Mouse (Mus musculus) kidney, adult 18-20 months (tissue): Measurements from ENCODE around the gene Slc4a2.
A peak's percentile ranks its signal among the peaks of the same experiment; 100 is the strongest.

Experiments used
- DNase-seq: peaks from one replicate; pipeline ENCODE4 v3.0.0; 2021

The Slc4a2 gene

DNA sequence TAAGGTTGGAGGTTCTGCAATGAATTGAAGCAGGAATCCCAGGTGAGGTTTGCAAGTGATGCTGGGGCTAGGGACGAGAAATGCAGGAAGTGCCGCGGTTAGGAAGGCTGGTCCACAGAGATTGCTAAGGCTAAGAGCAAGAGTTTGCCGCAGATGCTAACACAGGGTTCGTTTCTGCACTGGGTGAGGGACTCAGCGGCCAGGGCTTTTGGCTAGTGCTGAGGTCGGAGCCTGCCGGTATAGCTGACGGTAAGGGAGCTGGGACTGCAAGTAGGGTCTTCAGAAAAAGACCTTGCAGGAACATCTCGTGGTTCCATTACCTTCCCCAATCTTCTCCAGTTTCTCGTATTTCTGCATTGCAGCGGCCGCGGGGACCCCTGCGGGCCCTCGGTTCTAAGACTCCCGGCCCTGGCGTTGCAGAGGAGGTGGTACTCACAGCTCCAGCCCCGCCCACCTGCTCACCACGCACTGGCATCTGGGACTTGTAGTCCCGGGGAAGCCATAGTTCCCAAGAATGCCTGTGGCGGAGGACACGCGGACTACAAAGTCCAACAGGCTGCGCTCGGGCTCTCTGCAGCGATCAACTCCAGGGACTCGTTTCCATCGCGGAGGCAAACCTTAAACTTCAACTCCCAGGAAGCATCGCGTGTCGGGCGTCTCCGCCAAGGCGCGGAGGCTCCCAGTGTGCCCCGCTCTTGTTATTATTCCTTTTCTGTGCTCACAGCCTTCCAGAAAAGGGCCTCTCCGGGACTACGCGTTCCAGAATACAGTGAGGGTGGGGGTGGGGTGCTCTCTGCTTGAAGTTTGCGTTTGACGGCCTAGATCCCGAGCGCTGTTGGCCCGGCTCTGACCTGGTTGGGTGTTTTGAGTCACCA, at the start of gene Slc4a2, which contains the start of gene Cdk5:
Gene Slc4a2 (plus strand): TSS at position 709 of the 875 bp plus-strand sequence.
Gene Cdk5 (minus strand): TSS at position 402 of the 875 bp plus-strand sequence.
- DNase-seq: peak; percentile 98

DNA sequence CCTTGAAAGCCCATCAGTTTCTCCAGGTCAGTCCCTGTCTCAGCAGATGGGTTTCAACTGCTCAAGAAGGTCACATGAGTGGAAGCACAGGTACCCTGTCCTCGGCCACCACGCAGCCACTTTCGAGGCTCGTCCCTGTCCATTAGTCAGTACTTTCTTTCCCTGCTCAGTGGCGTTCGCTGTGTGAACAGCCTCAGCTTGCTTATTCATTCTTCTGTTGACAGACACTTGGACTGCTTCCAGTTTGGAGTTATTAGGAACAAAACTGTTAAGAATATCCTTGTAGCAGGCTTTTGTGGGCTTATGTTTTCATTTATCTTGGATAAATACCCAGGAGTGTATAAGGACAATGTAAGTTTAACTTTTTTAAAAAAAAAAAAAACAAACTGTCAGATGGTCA, 49.4 kb upstream of the Slc4a2 start:
- no peak for DNase-seq

DNA sequence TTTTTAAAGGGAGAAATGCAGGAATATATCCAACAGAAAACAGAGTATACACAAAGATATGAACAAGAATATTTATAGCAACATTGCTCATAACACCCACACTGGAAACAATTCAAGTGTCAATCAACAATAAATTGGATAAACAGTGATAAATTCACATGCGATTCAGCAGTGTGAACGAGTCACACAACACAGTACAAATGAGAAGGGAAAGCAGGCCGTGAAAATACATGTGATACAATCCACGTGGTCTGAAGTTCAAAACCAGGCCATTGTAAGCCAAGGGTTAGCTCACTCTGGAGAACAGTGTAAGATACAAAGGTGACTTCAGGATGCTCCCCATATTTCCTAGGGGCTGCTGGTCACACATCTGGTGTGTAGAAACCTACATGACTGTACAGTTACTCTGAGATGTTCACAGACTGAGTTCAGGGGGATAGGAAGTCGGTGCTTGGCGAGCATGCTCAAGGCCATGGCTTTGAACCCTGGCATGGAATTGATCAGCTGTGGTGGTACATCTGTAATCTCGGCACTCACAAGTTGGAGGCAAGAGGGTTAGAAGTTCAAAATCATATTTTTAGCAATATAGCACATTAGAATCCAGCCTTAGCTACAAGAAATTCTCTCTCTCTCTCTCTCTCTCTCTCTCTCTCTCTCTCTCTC, 48.8 kb upstream of the Slc4a2 start:
- no peak for DNase-seq

DNA sequence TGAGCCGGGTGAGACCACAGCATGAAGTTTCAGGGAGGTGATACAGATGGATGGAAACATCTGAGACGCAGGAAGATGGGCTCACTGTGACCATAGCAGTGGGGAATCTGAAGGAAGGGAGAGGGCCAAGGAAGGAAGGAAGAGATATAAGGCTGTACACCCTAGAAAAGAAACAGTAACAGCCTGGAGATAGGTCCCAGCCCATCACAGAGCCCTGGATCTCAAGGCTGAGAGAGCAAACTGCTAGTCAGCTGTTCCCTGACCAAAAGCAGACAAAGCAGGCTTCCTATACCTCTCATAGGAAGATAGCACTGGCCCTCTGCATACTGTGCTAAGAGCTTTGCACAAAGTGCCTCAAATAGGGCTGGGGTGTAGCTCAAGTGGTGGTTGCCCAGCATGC, 44.9 kb upstream of the Slc4a2 start:
- no peak for DNase-seq

DNA sequence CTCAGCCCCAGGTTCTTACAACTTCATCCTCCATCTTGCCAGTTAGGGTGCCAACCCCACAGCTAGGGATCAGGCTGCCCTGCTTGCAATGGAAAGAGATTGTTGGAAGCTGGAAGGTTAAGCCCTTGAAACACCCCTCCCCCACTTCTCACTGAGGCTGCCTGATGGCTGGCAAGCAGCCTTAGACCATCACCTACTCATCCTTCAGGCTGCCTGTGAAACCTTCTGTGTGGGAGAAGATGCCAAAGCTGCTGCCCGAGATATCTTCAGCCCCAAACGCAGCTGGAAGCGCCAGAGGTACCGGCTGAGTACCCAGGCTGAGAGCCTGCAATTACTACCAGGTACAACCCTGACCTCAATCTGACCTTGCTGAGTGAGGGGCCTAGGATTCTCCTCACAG, 44.1 kb upstream of the Slc4a2 start:
- DNase-seq: no peak

DNA sequence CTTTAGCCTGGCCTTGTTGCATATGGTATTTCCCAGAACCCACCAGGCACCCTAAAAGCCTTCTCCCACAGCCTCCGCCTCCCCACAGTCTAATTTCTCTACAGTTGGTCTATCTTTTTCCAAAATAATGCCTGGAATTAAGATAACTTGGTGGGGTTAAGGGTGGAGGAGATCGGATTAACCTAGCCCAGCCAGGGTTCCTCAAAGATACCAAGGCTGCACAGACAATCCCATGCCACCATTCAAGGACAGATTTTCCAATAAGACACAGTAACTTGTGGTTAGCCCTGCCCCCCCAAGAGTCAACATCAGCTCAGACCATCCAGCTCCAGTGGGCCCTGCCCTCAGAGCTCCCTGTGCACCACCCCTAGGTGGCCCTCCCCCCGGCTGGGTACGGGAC, 43.1 kb upstream of the Slc4a2 start:
- DNase-seq: no peak

DNA sequence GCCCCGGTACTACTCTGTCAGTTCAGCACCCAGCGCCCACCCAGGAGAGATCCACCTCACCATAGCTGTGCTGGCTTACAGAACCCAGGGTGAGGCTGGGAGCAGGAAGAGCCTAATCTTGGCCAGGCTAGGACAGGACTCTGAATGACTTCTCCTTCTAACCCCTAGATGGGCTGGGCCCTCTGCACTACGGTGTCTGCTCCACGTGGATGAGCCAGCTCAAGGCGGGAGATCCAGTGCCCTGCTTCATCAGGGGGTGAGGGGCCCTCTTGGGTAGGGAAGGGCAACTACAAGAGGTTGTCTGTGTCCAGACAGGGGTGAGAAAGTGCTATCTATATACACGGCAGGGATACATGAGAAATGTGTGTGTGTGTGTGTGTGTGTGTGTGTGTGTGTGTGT, 42.2 kb upstream of the Slc4a2 start:
- DNase-seq: no peak

DNA sequence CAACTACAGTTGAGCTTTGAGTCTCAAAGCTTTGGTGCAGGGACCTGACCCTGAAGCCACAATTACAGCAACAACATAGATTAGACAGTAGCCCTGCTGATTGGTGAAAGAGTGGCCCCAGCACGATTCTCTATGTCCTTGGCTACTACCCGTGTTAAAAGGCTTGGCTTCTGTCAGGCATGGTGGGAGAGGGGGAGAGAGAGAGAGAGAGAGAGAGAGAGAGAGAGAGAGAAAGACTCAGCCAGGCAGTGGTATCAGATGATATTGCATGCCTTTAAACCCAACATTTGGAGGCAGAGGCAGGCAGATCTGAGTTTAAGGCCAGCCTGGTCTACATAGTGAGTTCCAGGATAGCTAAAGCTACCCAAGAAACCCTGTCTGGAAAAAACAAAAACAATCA, 41.6 kb upstream of the Slc4a2 start:
- no peak for DNase-seq

DNA sequence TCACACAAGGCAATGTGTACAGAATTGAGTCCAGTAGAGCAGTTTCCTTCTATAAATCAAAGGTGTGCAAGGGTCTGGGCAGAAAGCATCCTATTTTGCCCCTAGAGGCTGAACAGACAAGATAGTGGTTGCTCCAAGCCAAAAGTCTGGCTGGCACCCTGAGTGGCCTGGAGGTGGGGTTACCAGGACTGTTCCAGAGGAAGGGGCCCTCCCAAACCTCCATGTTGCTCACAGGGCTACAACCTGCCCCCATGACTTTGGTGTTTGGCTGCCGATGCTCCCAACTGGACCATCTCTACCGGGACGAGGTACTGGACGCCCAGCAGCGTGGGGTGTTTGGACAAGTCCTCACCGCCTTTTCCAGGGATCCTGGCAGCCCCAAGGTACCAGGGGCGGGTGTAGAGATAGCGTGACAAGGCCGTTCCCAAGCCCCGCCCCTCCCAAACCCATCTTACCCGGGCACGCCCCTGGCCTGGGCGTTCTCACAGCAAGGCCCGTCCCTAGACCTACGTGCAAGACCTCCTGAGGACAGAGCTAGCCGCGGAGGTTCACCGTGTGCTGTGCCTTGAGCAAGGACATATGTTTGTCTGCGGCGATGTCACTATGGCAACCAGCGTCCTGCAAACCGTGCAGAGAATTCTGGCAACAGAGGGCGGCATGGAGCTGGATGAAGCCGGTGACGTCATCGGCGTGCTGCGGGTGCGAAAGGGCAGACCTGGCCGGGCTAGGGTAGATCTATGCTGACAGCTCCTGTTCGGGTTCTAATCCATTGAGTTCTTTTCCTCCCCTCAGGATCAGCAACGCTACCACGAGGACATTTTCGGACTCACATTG, 40.4 kb upstream of the Slc4a2 start:
- DNase-seq: peak; percentile 89

DNA sequence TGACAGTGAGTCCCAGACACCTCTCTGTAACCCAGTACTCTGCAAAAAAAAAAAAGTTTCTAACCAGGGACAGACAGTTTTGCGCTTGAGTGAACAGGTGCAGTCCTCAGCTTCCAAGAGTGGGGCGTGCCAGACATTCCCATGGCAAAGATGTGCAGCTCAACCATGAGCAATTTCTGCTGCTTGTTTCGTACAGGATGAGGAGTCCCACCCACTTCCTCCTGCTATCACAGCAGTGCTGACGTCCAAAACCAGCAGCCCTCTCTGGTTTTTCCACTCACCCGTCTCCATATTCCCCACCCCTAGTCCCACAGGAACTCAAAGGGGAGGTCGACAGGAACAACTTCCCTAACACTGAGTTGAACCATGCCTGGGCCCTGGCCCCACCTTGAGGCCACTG, 39.2 kb upstream of the Slc4a2 start:
- peak; percentile 40 for DNase-seq

DNA sequence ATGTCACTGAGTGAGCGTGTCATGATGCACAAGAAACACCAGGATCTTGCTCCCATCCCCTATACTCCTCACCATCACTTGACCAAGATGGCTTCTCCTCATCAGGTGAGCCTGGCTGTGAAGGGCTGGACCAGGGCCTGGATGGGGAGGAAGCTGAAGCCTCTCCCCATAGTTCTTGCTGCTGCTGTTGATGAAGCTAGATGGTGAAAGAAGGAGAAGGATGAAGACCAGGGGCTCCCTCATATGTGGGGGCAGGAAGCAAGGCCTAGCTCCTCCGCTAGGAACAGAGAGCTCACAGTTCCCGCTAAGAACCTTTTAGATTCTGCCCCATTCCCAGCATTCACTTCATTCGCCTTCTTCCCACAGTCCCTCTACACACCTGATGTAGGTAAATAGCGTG, 38.3 kb upstream of the Slc4a2 start:
- no peak for DNase-seq

DNA sequence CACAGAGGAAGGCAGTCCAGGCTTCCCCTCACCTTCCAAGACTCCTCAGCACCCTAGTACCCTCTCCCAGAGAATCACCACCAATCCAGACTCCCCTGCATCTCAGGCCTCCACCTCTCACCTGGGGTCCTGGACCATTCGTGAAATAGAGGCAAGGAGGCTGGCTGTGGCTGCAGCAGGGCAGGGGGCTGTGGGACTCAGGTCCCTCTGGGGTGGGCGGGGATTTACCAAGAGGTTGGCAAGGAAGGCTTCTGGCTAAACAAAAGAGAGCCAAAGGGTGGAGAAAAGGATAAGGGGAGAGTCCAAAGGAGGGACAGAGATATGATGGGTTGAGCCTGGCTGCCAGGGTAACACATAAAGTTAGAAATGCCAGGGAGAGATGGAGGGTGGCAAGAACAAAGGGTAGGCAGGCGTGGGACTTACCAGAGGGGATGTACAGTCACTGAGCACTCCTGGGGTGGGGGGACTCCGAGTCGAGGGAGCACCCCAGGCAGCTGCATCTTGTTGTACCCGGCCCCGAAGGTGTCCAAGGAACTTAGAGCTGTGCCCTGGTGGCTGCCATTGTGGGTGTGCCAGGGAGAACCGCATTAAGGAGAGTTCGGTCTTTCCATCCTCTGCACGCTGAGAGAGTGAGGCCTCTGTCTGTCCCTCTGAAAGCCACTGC, 37.6 kb upstream of the Slc4a2 start:
- DNase-seq: no peak

DNA sequence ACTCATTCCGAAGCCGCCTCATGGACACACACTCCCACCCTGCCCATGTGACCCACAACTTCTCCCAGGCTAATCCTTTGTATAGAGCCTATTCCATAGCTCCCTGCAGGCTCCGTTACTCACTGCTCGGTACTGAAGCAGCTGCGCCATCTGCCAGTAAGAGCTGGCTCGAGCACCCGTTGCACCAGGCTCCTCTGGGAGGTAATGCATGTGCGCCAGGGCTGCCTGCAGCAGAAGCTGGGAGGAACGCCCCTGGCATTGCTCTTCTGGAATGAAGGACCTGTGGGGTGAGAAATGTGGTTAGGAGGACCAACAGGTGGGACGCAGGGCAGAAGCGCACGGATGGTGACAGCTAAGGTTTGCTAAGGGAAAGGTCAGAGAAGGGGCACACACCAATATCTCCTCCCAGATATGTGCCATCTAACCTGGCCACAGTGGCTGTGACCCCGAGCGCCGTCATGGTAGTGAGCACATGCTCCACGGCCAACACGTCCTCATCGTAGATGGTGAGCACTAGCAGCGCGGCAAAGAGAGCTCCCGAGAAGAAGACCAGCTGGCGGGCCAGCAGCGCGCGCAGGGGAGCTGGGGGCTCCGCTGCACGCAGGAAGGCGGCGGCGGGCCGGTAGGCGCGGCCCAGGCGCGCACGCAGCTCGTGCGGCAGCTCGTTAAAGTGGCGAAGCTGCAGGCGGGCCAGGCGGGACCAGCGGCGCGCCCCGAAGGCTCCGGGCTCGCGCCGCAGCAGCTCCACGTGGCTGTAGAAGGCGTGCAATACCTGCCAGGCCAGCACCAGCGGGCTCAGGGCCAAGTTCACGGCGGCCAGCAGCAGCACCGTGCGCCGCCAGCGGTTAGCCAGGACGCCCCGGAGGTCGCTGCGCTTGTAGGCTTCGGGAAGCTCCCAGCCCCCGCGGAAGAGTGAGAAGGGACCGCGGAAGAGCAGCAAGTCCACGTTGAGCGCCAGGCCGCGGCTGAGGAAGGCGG, 36.1 kb upstream of the Slc4a2 start:
- DNase-seq: peak; percentile 83

DNA sequence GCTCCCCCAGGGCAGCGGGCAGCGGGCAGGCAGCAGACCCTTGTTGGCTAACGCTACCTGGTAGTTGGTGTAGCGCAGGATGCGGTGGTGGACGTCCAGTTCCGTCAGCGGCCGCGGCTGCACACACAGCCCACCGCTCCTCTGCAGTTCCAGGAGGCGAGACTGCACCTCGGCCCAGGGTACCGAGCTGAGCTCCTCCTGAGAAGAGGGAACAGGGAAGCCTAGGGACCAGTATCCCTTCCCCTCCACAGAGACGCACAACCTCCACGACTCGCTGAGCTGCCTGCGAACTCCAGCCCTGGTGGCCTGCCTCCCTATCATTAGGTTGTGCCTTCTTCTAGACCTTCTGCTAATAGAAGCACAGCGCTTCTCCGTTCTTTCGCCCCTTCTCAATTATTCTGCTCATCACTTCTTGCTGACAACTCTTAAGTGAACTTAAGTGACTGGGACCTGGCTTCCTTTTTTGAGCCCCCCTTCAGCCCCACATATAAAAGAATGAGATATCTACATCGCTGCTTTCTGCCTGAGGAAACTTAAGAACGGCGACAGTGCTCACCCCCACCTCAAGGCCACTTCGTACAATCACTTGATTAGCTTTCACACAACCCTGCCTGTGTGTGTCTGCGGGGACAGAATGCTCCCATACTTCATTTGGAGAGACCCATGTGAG, 35.3 kb upstream of the Slc4a2 start:
- no peak for DNase-seq

DNA sequence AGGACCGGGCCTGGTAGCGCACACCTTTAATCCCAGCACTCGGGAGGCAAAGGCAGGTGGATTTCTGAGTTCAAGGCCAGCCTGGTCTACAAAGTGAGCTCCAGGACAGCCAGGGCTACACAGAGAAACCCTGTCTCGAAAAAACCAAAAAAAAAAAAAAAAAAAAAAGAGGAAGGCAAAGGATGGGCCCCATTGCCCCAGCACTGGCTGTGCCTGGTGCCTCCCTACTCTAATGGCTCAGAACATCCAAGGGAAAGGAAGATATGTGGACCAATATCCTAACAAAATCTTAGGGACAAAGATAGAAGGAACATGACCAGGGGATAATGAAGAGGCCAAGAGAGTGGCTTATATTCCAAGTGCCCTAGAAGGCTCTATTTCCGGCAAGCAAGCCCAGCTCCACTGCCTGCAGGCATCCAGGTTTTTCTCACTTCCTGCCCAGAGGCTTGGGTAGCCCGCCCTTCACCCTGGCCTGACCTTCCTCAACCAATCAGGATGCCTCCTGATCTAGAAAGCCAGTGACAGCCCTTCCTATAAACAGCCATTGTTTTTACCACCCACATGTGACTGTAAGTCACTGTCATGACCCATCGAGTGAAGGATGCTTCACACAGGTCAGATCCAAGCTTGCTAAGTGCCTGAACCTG, 34.5 kb upstream of the Slc4a2 start:
- DNase-seq: no peak

DNA sequence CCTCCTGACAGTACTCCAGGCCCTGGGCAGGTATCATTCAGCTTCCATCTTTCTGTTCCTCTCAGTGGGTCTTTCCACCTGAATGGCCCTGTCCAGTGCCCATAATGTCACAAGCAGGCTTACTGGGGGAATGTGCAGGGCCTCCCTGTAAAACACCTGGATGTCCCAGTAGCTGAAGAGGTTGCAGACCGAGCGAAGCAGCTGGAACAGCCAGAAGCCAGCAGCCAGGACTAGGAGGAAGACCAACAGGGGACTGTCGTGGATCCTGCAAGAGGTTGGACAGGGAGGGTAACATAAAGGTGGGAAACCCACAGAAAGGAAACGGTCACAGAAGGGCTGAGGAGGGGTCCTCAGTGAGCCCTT, 34.0 kb upstream of the Slc4a2 start:
- DNase-seq: no peak

DNA sequence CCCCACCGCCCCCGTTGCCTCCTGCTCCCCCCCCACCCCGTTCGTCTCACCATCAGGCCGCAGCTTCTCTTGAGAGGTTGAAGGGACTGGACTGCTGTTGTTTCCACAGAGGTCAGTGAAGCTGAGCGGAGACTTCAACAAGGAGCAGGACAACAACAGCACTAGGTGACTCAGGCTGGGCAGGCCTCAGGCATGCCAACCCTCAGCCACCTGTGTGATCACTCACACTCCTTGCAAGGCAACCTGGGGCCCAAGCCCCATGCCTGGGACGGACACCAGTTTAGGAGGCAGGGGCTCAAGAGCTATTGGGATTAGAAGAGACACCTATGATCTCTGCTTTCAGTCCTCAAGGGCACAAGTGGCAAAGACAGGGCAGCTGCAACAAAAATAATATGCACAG, 31.8 kb upstream of the Slc4a2 start, which contains the start of gene Atg9b:
Gene Atg9b (minus strand): TSS at position 280 of the 400 bp plus-strand sequence.
- no peak for DNase-seq

DNA sequence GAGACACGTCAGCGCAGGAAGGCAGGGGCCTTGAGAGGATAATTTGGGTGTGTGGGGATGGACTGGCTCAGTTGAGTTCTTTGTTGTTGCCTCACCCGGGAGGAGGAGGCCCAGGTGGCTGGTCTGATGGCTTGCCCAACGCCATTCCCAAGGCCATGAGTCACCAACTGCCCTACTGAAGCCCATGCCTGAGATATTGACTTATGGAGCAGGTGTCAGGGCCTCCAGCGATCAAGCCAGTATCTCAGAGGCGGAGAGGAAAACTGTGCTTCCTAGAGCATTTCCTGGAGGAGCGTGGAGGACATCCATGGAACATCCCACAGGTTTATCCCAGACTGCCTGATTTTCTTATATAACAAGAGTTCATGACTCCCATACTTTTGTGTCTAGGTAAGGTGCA, 30.9 kb upstream of the Slc4a2 start:
- no peak for DNase-seq

DNA sequence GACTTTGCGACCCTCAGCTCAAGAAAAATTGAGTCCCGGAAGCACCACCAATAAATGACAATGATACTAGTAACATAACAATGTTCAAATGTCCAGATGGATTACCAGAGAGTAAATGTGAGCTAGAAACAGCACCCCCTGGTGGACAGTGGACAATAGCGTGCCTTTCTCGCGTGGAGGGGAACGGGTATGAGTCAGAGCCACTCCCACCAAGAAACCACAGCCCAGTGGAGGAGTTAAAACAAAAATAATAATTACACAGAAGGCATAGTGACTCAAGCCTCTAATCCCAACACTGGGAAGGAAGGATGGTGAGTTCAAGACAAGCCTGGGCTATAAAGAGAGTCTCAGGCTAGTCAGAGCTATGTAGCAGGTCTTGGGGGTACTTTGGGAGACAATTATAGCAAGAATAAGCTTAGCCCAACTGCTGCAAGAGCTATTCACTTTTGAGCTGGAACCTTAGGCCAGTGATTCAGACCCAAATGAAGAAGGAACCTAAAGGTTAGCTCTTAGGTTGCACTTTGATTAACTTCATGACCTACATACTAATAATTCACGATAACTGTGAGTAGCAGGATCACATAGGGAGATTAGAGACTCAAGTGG, 30.1 kb upstream of the Slc4a2 start, which contains the start of gene Abcb8:
Gene Abcb8 (plus strand): TSS at position 272 of the 606 bp plus-strand sequence.
- peak; percentile 76 for DNase-seq
